Mouse (Mus musculus): ENCODE results near the gene Actb. TPM values are rescaled to one million over a fixed set of nuclear protein-coding genes. Genes with fewer than 3 reads are reported as not detected.

Actb gene
- polyA plus RNA-seq, 1 experiment, result 1,228 TPM

DNA sequence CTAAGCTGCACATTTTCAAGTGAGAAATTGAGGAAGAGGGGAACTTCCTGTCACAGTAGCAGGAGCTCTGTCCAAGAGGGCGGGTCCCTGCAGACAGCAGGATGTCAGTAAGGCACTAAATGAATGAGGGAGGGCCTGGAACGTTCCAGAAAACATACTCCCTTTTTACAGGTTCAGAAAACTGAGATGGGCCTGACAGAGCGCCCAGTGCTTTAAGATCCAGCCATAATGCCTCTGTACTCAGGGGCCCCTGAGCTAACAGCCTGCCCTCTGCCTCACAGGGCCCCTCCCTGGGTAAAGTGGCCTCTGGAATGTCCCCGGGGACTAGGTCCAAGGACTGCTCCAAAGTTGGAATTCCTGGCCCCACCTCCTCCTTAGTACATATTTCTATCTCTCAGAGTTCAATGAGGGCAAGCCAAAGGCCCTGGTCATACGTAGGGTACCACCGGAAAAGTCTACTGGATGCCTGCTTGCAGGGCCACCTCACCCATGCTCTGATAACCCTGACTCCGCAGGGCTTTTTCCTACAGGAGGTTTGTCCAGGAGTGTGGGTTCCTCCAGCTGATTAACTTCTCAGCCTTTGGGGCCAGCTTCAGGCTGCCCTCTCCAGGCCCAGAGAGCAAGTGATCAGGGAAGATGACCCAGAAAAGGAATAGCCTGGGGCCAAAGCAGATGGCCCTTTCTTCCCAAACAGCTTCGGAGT lies 3.2 kb upstream of the Actb start:
- Histone ChIP-seq H3K4me1 (ENCODE audit: control insufficient read depth, insufficient read depth, insufficient read length, low read length) (peaks cover 31% of the 10 kb centered on the region), H3K4me3 (ENCODE audit: insufficient read depth, low read depth, low read length) (peak overlapping the region; percentile 21), H3K27ac (replicated peaks; ENCODE audit: low read depth, low read length) (peak overlapping the region; percentile 100)

DNA sequence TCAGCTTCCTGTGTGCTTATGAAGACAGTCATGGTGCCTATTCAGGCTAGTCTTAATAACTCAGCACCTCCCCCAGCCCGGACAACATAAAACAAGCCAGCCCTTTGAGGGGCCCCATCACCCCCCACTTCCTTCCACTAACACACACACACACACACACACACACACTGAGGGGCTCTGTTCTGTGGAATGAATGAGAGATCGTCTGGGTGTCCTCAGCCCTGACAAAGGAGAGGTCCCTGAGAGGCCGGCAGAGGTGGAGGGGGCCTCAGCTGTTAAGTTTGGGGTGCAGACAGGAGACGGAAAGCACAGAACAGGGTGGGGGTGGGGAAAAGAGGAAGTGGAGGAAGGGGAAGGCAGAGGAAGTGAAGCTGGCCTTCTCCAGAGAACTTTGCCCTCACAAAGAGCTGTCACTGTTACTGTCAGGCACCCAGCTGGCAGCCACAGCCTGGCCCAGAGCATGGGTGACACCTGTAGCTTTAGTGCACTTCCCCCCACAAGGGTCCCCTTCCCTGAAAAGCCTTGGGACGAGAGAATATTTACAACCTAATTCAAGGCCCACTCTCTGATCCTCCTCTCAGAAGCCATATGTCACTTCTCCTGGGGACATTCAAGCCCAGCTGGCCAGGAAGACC lies 2.5 kb upstream of the Actb start:
- peak overlapping the region; percentile 100 for H3K27ac ChIP-seq (replicated peaks; ENCODE audit: low read depth, low read length)
- peak overlapping the region; percentile 38 for H3K4me3 ChIP-seq (ENCODE audit: insufficient read depth, low read depth, low read length)
- peaks cover 31% of the 10 kb centered on the region for H3K4me1 ChIP-seq (ENCODE audit: control insufficient read depth, insufficient read depth, insufficient read length, low read length)

DNA sequence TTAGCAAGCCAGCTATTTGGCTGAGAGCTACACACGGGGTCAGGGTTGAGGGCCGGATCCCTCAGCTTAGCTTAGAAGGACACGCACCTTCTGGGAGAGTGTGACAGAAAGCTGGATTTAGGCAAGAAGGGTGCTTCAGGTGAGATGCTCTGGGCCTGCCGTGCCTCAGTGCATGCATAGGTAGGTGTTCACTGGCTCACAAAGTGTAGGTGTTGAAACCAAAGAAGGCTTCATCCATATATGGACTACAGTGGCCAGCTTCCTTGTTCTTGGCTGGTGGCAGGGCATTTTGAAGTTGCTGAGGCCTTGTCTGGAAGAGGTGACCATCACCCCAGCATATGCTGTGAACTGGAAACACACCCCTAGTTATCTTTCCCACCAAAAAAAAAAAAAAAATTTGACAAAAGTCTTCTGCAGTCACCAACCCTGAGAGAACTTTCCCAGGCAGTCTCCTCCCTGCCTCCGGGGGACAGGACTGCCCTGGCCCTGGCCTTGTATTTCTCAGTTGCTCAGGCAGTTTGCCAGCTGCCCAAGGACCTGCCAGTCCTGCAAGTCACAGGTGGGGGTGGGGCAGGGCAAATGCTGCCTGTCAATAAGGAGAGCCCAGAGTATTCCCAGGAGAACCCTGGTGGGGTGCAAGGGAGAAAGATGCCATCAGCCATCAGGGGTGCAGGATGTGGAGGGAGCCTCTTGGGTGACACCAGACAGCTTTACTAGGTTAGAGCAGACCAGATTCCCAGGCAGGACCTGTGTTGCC lies 1.4 kb upstream of the Actb start:
- peak overlapping the region; percentile 83 for H3K4me3 ChIP-seq (ENCODE audit: insufficient read depth, low read depth, low read length)
- peak overlapping the region; percentile 100 for H3K27ac ChIP-seq (replicated peaks; ENCODE audit: low read depth, low read length)
- H3K4me1 ChIP-seq (ENCODE audit: control insufficient read depth, insufficient read depth, insufficient read length, low read length), result peaks cover 31% of the 10 kb centered on the region

DNA sequence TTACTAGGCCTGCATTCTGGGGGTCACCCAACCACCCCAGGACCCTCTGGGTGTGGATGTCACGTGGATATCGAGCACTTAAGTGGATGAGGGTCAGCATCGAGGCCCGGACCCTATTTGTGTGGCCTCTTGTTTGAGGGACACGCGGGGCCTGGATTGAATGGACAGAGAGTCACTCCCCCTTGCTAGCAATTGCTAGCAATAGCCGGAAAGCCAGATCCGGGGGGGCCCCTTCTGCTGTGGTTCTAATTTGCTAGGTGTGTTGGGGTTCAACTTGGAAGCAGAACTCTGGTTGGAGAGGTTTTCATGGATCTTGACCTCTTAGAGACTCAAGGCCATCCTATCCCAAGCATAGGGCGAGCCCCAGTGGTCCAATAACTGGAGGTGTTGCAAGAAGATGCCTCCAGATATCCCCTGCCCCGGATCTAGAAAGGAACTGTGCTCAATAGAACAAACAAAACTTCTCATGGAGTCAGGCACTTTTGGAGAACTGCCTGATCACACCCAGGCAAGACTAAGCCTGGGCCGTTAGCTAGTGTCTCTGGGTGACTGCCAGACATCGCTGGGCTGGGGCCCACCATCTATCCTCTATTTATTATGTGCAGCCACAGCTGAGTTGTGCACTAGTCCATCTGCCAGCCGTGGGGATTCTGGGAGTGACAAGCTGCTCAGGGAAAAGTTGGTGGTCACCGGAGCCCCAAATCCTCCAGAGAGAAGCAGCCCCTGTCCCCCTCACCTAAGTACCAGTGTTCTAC lies 671 bp upstream of the Actb start:
- H3K27ac ChIP-seq (replicated peaks; ENCODE audit: low read depth, low read length), result peak overlapping the region; percentile 100
- peak overlapping the region; percentile 83 for H3K4me3 ChIP-seq (ENCODE audit: insufficient read depth, low read depth, low read length)
- H3K4me1 ChIP-seq (ENCODE audit: control insufficient read depth, insufficient read depth, insufficient read length, low read length), result peaks cover 31% of the 10 kb centered on the region

DNA sequence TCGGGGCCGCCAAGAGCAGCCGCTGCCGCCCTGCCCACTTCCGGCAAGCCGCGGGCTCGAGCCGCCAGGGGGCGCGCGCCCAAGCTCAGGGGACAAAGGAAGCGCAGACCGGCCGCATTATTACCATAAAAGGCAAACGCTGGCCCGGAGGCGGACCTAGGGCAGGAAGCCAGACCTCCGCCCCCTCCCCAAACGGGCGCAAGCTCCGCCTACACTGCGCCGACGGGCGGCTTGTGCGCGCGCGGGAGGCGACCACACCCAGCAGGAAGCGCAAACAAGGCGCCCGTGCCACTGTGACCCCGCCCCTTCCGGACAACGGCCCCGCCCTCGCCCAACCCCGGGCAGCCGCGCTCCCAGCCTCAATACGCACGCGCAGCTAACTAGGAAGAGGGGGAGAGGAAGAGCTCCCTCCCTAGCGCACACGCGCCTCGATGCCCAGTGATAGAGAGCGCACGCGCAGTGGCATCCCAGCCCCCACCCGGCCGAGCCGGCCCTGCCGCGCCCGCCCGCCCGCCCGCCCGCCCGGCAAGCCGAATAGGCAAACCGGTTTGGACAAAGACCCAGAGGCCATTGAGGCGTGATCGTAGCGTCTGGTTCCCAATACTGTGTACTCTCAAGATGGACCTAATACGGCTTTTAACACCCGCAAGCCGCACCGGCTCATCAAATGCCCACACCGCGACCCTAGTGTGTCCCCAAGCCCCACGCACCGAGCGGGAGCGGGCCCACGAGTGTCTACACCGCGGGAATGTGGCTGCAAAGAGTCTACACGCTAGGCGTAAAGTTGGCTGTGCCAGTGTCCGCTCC lies 626 bp downstream of the Actb start:
- peaks cover 27% of the 10 kb centered on the region for H3K4me1 ChIP-seq (ENCODE audit: control insufficient read depth, insufficient read depth, insufficient read length, low read length)
- peak overlapping the region; percentile 100 for H3K27ac ChIP-seq (replicated peaks; ENCODE audit: low read depth, low read length)
- H3K4me3 ChIP-seq (ENCODE audit: insufficient read depth, low read depth, low read length), result peak overlapping the region; percentile 88

DNA sequence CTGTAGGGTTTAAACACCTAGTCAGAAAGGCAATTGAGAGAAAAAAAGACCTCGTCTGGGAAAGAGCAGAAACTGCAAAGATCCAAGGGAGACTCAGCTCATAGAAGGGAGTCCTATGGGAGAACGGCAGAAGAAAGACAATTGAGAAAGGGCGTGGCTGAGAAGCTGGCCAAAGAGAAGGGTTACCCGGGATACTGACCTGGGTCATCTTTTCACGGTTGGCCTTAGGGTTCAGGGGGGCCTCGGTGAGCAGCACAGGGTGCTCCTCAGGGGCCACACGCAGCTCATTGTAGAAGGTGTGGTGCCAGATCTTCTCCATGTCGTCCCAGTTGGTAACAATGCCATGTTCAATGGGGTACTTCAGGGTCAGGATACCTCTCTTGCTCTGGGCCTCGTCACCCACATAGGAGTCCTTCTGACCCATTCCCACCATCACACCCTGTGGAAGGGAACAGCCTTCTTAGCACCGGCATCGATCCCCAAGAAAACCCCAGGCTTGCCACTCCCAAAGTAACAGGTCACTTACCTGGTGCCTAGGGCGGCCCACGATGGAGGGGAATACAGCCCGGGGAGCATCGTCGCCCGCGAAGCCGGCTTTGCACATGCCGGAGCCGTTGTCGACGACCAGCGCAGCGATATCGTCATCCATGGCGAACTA lies 1.4 kb downstream of the Actb start:
- Histone ChIP-seq H3K4me1 (ENCODE audit: control insufficient read depth, insufficient read depth, insufficient read length, low read length) (peaks cover 26% of the 10 kb centered on the region), H3K4me3 (ENCODE audit: insufficient read depth, low read depth, low read length) (peak overlapping the region; percentile 88), H3K27ac (replicated peaks; ENCODE audit: low read depth, low read length) (peak overlapping the region; percentile 89)

DNA sequence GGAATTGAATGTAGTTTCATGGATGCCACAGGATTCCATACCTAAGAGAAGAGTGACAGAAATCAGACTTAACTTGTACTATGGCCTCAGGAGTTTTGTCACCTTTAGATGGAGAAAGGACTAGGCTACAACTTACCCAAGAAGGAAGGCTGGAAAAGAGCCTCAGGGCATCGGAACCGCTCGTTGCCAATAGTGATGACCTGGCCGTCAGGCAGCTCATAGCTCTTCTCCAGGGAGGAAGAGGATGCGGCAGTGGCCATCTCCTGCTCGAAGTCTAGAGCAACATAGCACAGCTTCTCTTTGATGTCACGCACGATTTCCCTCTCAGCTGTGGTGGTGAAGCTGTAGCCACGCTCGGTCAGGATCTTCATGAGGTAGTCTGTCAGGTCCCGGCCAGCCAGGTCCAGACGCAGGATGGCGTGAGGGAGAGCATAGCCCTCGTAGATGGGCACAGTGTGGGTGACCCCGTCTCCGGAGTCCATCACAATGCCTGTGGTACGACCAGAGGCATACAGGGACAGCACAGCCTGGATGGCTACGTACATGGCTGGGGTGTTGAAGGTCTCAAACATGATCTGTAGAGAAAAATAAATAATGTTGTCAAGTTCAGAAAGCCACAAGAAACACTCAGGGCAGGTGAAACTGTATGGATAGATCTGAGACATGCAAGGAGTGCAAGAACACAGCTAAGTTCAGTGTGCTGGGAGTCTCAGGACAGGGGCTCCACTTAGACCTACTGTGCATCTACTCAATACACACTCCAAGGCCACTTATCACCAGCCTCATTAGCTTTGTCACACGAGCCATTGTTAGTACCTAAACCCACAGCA lies 2.1 kb downstream of the Actb start:
- H3K4me1 ChIP-seq (ENCODE audit: control insufficient read depth, insufficient read depth, insufficient read length, low read length), result peaks cover 19% of the 10 kb centered on the region
- H3K27ac ChIP-seq (replicated peaks; ENCODE audit: low read depth, low read length), result peak overlapping the region; percentile 89
- H3K4me3 ChIP-seq (ENCODE audit: insufficient read depth, low read depth, low read length), result peak overlapping the region; percentile 88

DNA sequence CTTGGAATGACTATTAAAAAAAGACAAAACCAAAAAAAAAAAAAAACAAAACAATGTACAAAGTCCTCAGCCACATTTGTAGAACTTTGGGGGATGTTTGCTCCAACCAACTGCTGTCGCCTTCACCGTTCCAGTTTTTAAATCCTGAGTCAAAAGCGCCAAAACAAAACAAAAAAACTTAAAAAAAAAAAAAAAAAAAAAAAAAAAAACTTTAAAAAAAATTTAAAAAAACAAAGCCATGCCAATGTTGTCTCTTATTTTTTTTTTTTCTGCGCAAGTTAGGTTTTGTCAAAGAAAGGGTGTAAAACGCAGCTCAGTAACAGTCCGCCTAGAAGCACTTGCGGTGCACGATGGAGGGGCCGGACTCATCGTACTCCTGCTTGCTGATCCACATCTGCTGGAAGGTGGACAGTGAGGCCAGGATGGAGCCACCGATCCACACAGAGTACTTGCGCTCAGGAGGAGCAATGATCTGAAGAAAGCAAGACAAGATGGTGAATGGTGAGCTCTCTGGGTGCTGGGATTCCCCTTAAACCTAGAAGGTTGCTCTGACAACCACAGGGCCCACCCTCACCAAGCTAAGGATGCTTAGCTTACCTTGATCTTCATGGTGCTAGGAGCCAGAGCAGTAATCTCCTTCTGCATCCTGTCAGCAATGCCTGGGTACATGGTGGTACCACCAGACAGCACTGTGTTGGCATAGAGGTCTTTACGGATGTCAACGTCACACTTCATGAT lies 2.9 kb downstream of the Actb start:
- H3K4me1 ChIP-seq (ENCODE audit: control insufficient read depth, insufficient read depth, insufficient read length, low read length), result peaks cover 11% of the 10 kb centered on the region
- H3K4me3 ChIP-seq (ENCODE audit: insufficient read depth, low read depth, low read length), result peak overlapping the region; percentile 88
- H3K27ac ChIP-seq (replicated peaks; ENCODE audit: low read depth, low read length), result no peak overlapping the region

DNA sequence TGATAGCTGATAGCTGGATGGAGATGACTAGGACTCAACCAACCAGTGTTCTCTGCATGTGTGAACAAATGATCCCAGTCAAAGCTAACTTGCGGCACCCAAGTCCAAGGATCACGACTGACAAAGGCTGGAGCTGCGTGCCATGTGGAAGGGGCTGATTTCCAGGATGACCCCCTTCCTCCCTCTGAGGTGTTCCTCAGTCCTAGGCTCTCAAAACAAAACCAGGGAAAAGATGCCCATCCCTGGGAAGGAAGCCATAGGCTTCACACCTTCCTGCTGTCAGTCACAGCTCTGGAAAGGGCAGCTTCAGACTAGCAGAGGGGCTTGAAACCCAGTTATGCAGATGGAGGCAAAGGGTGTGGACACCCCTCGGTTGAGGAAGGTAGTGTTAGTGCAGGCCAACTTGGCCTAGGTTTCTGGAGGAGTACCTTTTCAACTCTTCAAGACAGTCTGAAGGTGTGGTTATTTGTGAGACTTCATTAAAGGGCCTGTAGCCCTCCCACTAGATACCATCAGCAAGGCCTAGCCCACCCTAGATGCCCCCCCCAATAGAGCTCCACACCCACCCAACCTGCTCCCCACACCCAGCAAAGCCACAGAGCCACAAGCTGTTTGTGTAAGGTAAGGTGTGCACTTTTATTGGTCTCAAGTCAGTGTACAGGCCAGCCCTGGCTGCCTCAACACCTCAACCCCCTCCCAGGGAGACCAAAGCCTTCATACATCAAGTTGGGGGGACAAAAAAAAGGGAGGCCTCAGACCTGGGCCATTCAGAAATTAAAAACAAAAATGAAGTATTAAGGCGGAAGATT lies 3.8 kb downstream of the Actb start:
- no peak overlapping the region for H3K27ac ChIP-seq (replicated peaks; ENCODE audit: low read depth, low read length)
- H3K4me3 ChIP-seq (ENCODE audit: insufficient read depth, low read depth, low read length), result peak overlapping the region; percentile 13; the same call in 1 of the 2 replicates
- peaks cover 4% of the 10 kb centered on the region for H3K4me1 ChIP-seq (ENCODE audit: control insufficient read depth, insufficient read depth, insufficient read length, low read length)

DNA sequence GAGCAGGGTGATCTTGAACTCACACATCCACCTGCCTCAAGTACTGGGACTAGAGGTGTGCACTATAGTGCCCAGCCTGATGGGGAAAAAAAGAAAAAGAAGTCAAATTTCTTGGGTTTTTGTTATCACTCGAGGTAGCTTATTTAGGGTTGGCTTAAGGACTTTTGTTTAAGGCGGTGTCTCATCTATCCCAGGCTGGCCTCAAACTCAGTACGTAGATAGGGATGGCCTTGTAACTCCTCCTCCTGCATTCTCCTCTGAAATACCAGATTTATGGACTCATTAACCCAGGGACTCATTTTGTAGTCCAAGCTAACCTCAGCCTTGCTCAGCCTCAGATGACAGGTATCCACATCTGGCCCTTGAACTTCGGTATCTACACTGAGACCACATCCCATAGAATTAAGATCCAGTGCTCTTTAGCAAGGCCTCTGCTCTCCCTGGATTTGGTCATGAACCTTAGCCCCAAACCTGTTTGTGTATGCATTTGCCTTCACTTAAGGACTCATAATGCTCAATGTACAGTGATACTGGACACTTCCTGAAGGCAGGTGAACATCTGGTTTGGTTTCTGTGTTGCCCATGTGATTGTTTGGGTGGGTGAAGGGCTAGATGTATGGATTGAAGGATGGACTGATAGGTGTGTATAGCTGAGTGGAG lies 4.6 kb downstream of the Actb start:
- Histone ChIP-seq H3K27ac (replicated peaks; ENCODE audit: low read depth, low read length) (no peak overlapping the region), H3K4me3 (ENCODE audit: insufficient read depth, low read depth, low read length) (no peak overlapping the region), H3K4me1 (ENCODE audit: control insufficient read depth, insufficient read depth, insufficient read length, low read length) (no peaks in the 10 kb centered on the region)

DNA sequence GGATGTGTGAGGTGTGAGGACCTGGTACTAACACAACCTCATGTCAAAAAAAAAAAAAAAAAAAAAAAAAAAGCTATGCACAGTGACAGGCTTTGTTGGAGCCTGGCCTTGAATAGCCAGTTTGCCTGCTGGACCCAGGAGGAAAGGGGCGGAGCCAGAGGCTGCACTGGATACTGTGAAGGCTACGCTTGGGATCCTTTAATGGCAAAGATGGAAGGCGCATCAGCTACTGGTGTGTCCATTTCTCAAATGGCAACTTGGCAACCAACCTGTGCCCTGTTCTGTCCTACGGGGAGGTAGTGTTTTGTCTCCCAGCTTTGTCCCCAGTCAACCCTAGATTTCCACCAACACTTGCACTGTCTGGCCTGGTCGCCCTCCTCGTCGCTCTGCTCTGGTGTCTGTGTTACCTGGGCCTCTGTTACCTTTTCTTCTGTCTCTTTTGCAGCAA lies 5.2 kb downstream of the Actb start:
- H3K4me1 ChIP-seq (ENCODE audit: control insufficient read depth, insufficient read depth, insufficient read length, low read length), result no peaks in the 10 kb centered on the region
- no peak overlapping the region for H3K27ac ChIP-seq (replicated peaks; ENCODE audit: low read depth, low read length)
- no peak overlapping the region for H3K4me3 ChIP-seq (ENCODE audit: insufficient read depth, low read depth, low read length)

DNA sequence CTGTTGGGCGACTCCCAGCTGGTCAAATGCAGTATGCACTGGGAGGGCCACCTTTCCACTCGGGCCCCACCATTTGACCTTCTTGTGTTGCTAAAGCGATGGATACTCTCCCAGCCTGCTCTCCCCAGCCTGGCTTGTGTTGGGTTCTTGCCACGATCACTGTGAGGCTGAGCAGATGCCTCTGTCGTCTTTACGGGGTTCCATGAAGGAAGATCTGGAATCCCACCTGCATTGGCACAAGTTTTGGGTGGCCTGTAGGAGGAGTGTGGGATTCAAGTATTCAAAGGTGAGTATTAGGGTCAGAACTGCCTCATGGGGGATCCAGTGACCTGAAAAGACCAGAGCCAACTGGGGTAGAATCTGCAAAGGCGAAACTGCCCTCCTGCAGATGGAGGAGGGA lies 5.9 kb downstream of the Actb start:
- no peaks in the 10 kb centered on the region for H3K4me1 ChIP-seq (ENCODE audit: control insufficient read depth, insufficient read depth, insufficient read length, low read length)
- H3K27ac ChIP-seq (replicated peaks; ENCODE audit: low read depth, low read length), result no peak overlapping the region
- no peak overlapping the region for H3K4me3 ChIP-seq (ENCODE audit: insufficient read depth, low read depth, low read length)
